Mouse (Mus musculus) central nervous system, embryonic 11.5 days (tissue): ENCODE measurements around the gene Mfsd4b1. TPM values are rescaled to one million over a fixed set of nuclear protein-coding genes. Genes with fewer than 3 reads are reported as not detected.

Experiments used
- polyA plus RNA-seq: library from polyadenylated mRNA; depleted of rRNA; stranded (reverse); fragments of >200 nt; gene quantifications from 2 replicates; pipeline ENCODE4 v1.2.3, GENCODE M21; 2012; rRNA removed

The Mfsd4b1 gene
- 0.05 and 0.08 TPM in 2 replicates for polyA plus RNA-seq

GRCm38 (mm10) chr10:40024554-40025428 is at the start of gene Mfsd4b1:
TSS of gene Mfsd4b1 (minus strand) at chr10:40025268.

GRCm38 (mm10) chr10:39986466-39986865 is 38.6 kb downstream of the Mfsd4b1 start, which contains the start of gene Mfsd4b5:
TSS of gene Mfsd4b5 (minus strand) at chr10:39986646.

DNA sequence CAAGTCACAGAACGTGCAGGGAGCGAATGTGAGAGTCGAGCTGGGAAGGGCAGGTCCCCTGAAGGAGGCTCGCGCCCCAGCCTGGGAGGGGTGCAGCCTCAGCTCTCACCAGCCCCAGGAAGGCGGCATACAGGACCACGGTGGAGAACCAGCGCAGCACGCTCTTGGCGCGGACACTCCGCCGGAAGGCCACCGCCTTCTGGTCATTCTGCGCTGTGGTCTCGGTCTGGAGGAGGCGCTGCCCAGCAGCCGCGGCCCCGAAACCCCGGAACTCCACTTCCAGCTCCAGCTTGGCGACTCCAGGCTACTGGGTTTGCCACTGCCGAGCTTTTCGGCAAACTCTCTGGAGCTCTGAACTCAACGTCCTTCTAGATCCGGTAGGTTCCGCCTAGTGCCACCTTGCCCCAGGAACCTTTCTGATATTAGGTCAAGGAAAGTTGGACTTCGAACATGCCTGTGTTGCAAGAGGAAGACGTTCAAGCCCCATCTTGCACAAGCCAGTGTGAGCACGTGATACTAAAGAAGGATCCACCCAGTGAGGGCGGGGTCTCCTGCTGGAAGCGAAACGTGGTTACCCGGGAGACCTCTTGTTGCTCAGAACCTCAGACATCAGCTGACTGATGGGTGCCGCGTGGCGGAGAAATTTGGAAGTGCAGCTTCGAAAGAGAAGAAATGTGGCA is 65.2 kb downstream of the Mfsd4b1 start, which contains the start of gene Mfsd4b3:
Gene Mfsd4b3, minus strand, starts transcription at position 393 of the 680 bp plus-strand sequence.

Other genes with a start within 250 kb of the Mfsd4b1 start
- gene Mfsd4b4, start 126.0 kb downstream of the Mfsd4b1 start, polyA plus RNA-seq, result 8.7 and 11.8 TPM in 2 replicates
- gene Mfsd4b2, start 98.3 kb downstream of the Mfsd4b1 start, polyA plus RNA-seq, result 0.02 TPM in 1 of 2 replicates, not detected in the other
- 0.04 and 0.16 TPM in 2 replicates for gene Mfsd4b3, start 65.1 kb downstream of the Mfsd4b1 start, polyA plus RNA-seq
- 0.01 TPM in 1 of 2 replicates, not detected in the other for gene Mfsd4b5, start 38.6 kb downstream of the Mfsd4b1 start, polyA plus RNA-seq
- 4.7 and 5.3 TPM in 2 replicates for gene Slc16a10, start 117.0 kb upstream of the Mfsd4b1 start, polyA plus RNA-seq
- gene Rpf2, start 221.8 kb upstream of the Mfsd4b1 start, polyA plus RNA-seq, result 41.0 and 55.0 TPM in 2 replicates
- gene Gtf3c6, start 232.8 kb upstream of the Mfsd4b1 start, polyA plus RNA-seq, result 103 and 104 TPM in 2 replicates